Mouse (Mus musculus) brain, embryonic 14.5 days (tissue): ENCODE data around the gene 2210017I01Rik.

Experiments used
- CTCF ChIP-seq: fragments of 200-500 bp; IDR thresholded peaks from 2 replicates; pipeline ENCODE4 v1.5.1; 2012; ENCODE audit warnings: inconsistent platforms, mild to moderate bottlenecking, moderate library complexity, borderline replicate concordance; ENCODE audit not compliant: insufficient read depth, insufficient read length; ENCODE audit errors: extremely low read depth
- POLR2A ChIP-seq: fragments of 200-500 bp; IDR thresholded peaks from 2 replicates; pipeline ENCODE4 v1.6.1; 2012; ENCODE audit warnings: mild to moderate bottlenecking, inconsistent platforms, borderline replicate concordance; ENCODE audit not compliant: poor library complexity, insufficient read depth, insufficient read length, severe bottlenecking; ENCODE audit errors: extremely low read depth

DNA sequence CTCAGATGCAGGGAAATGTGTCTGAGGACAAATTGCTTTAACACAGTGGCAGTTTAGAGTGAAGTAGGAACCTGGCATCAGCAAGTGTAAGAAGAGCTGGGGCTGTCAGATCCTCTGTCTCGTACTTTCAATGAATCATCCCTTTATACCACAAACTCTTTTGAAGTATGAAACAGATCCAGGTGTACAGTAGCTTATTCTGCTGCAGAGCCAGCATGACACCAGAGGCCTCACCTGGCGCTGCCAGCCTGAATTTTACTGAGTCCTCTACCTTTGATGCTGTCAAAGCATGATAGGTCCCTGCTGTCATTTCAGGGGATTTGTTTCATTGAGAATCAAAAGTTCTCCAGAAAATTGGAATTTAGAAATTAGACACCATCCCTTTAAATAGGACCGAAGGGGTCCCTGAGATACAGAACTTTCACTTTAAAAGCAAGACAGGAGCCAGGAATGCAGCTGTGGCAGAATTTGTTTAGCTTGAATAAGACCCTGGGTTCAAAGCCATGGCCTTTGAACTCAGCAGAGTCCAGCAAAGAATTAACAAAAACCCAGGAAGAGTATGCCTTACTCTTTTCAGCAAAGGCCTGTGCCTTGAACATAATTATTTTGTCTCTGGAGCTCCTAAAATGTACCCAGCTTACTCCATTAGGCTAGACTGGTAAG, 24.0 kb downstream of the 2210017I01Rik start:
- TF ChIP-seq POLR2A (no peak), CTCF (no peak)
